Mouse (Mus musculus) gastrocnemius, postnatal 10 days (tissue): ENCODE data around the gene Gm156. TPM values are rescaled to one million over a fixed set of nuclear protein-coding genes. Genes with fewer than 3 reads are reported as not detected.
"Not testable (repeated sequence)": the region's sequence is repeated elsewhere in the genome, so short reads cannot be mapped to it uniquely, and the experiment has no call there.

ENCODE experiments used
- DNase-seq: peaks from one replicate; pipeline ENCODE4 v3.0.0; 2021; ENCODE audit warnings: mixed read lengths
- long read RNA-seq, 2 experiments: library from polyadenylated mRNA; stranded (forward); transcript quantifications; one replicate each; pipeline ENCODE4 v2.0.0; 2021
- total RNA-seq, 2 experiments: library from RNA; stranded (reverse); gene quantifications; 2 replicates each; pipeline ENCODE4 v1.2.3; 2021

The Gm156 gene
- not detected for total RNA-seq
- long read RNA-seq, experiment 1 = 0 reads
- long read RNA-seq, experiment 2 = 0 reads

DNA sequence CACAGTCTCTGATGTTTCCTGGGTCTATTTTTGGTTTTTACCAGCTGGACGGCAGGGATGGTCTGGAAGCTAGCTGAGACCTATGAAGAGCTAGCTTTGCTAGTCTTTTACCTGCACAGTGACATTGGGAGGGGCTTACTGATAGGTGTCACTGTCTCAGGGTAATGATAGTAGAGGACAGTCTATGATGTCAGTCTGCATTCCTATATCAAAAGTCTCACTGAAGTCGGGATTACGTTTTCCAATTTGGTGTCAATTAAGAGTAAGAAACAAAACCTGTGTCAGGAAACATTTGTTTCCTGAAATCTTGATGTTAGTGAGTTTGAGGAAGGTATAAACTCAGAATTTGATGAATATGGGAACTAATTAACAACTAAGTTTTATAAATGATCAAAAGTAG is at the start of gene Gm156:
Gene Gm156 (minus strand): TSS at position 101 of the 400 bp plus-strand sequence.
- DNase-seq = not testable (repeated sequence)

DNA sequence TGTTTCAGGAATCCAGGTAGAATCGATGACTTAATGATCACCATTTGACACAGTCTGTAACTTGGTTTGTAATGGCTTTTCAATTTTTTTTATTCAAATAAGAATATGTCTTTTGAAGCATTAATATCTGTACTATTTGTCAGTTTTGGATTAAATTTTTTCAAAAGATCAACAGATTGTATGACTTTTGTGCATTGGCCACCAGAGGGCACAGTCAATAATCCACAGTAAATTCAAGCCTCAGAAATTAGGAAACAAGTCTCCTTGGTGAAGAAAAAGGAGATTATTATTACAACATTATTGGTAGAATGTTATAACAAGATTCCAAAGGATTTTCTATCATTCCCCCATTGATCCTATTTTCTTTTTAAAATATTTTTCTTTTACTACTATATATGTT is 41.5 kb upstream of the Gm156 start:
- no peak for DNase-seq

DNA sequence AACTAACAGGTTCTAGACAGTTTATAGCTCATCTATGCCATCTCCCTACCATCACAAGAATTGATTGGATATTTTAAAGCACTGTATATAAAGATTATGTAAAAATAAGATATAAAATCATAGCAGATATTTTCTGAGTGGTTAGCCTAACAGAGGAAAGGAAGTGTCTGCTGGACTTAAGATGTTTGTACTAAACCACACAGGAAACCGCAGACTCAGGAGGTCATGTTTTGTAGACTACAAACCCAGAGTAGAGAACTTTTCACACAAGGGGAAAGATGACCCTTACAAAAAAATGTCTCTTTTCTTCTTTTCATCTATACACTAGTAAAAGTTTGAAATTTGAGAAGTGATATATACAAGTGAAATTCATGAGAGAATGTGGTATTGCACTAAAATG is 39.9 kb upstream of the Gm156 start:
- DNase-seq = no peak

DNA sequence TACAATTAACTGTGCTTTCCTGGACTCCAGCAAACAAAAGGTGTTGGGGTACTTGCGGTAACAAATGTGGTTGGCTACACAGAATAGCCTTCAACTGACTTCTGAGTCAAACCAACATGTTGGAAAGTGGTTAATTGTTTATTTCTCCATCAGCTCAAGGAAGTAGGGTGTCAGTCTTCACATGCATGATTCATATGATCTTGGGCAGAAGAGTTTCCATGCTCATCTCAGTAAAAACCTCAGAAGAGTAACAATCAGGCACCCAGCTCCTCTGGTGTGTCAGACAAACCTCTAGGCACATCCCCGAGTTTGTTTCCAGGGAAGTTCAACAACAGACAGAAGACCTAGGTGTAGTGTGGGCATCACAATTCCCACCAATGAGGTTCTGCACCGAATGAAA is 33.7 kb upstream of the Gm156 start:
- DNase-seq = no peak

DNA sequence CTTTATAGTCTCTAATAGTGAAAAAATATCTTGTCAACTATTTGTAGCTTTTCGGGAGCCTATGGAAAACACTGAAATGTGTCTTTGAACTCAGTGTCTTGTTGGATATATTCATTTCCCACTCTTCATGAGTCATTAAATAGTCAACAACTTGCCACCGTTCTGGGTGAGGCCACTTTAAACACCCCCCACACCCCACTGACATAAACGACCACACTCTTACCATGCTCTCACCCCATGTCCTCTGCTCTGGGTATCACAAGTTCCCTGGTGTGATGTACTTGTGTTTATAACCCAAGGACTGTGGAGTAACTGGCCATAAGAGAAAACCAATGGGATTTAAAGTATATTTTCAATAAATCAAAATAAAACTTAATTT is 36.4 kb downstream of the Gm156 start:
- no peak for DNase-seq

DNA sequence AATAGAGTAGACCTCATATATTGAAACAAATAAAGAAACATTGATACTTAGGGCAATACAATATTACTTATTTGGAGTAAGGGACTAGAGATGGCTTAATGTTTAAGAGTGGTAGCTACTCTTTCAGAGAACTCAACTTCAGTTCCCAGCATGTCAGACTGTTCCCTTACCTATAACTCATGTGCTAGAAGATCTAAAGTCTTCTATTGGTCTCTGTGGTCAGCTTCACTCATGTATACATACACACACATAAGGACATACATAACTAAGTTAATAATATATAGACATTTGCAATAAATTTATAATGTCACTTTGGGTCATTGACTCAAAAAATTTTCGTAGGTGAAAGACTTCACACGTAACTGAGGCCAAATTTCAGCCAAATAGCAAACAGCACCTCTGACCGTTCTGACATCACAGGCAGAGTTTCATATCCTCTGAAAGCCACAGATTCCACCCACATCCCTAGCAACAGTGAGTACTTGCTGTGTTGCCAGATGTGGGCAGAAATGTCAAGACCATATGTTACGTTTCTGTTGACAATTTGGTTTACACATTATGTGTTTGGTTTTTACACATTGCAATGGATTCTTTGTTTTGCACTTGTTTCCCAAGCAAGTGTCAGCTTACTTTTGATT is 36.9 kb downstream of the Gm156 start:
- DNase-seq = no peak

DNA sequence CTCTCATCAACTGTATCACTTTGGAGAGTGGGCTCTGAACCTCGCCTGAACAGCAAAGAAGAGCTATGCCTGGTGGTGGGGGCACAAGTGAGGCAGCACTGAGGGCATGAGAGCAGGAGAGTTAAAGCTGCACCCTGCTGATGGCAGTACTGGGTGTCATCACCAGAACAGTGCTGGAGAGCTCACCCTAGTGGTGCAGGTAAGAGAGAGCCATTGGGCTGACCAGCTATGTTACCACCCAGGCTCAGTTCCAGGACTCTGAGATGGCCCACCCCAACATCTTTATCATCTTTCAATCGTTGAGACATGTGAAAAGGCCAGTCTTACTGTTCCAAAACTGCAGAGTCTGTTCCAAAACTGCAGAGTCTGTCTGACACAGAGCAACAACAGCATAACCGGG is 37.9 kb downstream of the Gm156 start:
- no peak for DNase-seq

DNA sequence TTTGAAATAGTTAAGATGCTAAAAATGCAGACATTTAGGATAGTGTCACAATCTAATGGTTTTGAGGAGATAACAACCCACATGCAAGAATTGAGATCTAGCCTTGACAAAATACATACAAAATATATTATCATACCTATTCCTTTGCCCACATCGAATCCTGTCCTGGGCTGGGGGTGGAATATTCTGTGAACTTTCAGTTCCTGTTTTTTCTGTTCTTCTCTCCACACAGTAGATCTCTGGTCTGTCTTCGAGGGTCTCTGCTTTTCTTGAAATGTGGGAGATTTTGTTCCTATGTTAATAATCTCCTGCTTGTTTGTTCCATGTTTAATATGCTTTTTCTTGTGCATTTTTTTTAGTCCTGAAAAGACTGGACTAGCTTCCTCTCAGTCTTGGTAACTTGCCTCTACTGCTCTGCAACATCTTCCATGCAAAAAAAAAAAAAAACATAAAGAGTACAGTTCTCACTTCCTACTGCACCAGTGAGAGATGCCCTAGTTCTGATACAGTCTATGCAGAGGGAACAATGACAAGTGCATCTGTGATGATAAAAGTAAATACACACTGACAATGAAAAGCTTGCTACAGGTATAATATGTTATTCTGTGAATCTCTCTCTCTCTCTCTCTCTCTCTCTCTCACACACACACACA is 43.9 kb downstream of the Gm156 start, which contains the start of gene Klri2:
Gene Klri2 (minus strand): TSS at position 416 of the 653 bp plus-strand sequence.
- no peak for DNase-seq

DNA sequence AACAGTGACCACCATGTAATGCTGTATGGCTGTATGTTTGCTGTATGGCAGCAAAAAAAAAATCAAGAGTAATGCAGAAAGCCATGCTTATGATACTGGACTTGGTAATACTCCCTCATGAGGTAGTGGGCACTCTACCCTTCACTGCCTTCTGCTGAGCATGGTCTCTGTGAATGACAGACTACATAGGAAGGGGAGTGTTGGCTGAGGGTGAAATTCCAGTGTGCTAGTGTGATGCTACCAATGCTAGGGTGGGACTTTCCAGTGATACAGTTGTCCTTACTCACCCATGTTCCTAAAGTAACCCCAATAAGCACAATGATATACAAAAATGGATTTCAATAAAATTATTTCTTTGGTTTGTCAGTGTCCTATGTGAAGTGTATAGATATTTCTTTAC is 47.7 kb downstream of the Gm156 start:
- no peak for DNase-seq

DNA sequence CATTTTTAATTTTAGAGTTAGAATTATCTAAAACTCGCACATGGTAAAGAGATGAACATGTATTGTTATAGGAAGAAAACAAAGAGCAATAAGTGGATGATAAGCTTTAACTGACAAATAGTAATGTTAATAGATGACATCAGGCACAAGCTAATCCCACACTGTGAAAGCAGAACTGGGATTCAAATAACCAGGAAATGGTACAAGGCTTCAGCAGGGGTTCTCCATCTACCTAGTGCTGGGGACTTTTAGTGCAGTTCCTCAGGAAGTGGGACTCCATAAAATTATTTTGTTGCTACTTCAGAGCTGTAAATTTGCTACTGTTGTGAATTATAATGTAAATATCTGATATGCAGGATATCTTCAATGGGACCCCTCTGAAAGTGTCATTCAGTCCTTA is 56.8 kb downstream of the Gm156 start:
- DNase-seq = no peak

DNA sequence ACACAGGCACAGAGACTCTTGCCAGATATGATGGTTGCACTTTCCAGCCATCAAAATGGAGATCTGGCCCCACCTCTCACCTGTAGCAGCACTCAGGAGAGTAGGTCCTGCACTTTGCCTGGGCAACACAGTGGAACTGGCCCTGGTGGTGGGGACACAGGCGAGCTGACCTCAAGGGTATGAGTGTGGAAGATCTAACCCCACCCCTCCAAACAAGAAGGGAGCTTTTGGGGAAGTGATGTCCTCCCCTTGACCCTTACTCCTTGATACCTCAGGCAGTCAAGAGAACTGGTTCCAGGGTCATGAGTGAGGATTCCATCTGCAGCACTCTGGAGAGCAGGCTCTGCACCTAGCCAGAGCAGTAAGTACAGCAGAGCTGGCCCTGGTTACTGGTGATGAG is 62.7 kb downstream of the Gm156 start:
- no peak for DNase-seq

DNA sequence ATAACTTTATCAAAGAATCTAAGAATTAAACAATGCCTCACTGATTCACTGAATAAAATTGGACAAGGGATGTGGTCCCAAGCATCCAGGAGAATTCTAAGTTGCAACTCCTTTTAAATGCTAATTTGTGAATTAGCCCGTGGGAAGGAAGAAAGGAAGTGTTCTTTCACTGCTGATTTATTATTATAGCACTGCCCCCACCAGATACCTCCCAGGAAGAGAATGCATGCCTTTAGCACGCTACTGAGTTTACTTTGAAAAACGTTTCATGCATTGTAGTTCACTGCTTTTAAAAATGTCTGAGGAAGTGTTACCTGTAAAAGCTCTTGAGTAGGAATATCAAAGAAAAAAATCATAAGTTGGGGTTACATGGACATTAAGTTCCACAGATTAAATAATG is 63.6 kb downstream of the Gm156 start:
- no peak for DNase-seq

DNA sequence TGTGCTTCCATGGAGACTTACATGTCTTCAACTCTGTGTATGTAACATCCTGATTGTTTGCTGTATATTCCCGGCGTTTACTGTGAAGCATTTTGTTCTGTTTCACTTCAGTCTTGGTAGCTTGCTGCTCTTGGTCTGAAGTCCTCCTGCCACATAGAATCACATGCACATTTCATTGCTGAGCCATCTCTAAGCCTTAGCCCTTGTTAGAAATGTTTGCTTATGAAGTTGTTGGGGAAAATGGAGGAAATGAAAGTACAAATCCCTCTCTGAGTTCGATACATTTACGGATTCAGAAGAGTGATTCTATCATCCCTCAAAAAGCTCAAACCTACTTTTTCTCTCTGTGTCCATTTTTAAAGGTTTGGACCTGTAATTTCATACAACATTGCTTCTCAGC is 67.0 kb downstream of the Gm156 start, which contains the start of gene Klri1:
Gene Klri1 (minus strand): TSS at position 101 of the 400 bp plus-strand sequence.
- no peak for DNase-seq

Other genes starting within 250 kb of the Gm156 start
- gene Klre1, start 206.4 kb downstream of the Gm156 start, total RNA-seq = not detected
- gene Klrd1, start 192.5 kb downstream of the Gm156 start, total RNA-seq = not detected
- not detected for gene Klrk1, start 160.4 kb downstream of the Gm156 start, total RNA-seq
- gene Klrc3, start 140.9 kb downstream of the Gm156 start, total RNA-seq = not detected
- gene Klrc2, start 123.6 kb downstream of the Gm156 start, total RNA-seq = not detected
- not detected for gene Klrc1, start 105.3 kb downstream of the Gm156 start, total RNA-seq
- gene Klri1, start 67.1 kb downstream of the Gm156 start, total RNA-seq = not detected
- not detected for gene Klri2, start 43.8 kb downstream of the Gm156 start, total RNA-seq
- gene Gm17631, start 78.4 kb upstream of the Gm156 start, total RNA-seq = not detected
- under 1 TPM in 1 of 2 experiments, not detected in 1; 0.23 TPM for gene Klra17, start 92.4 kb upstream of the Gm156 start, total RNA-seq
- not detected for gene Klra5, start 133.4 kb upstream of the Gm156 start, total RNA-seq
- not detected for gene Klra6, start 242.7 kb upstream of the Gm156 start, total RNA-seq